Comparison of ENCODE assay signal across 10 mouse cellular contexts in genomic region chr5:64240941-64241682, GRCm38 (mm10).
DNase-seq lines count a peak whose midpoint lies in the region; ATAC-seq lines count a peak whose summit lies in the region.
"Had no signal": no experiment of that assay in that cellular context is flagged by ENCODE, and none has a peak within 500 bp of the region (broad histone marks: within the 10 kb centered on the region; RNA-seq: fewer than 3 reads in every experiment).

No protein-coding gene starts in this region.

- peak; percentile 25 for DNase-seq in adrenal gland, adult 2 months
- DNase-seq in adrenal gland, adult 18-20 months (ENCODE audit: low spot score in 2 of 2): no peak
- no peak for DNase-seq in liver, embryonic 11.5 days (ENCODE audit: low spot score)

- H3K27ac ChIP-seq in liver, embryonic 12.5 days: peak overlapping the region; percentile 17; the same call in 1 of the 2 replicates
- no peak overlapping the region for H3K27ac ChIP-seq in liver, embryonic 11.5 days (ENCODE audit: low read depth, low read length)
- peak overlapping the region; percentile 75 for H3K27ac ChIP-seq in heart, embryonic 12.5 days (ENCODE audit: poor library complexity, severe bottlenecking)

- no peak overlapping the region for H3K4me3 ChIP-seq in liver, embryonic 12.5 days
- no peak overlapping the region for H3K4me3 ChIP-seq in liver, embryonic 11.5 days (ENCODE audit: low read depth, low read length)
- H3K4me3 ChIP-seq in heart, embryonic 12.5 days: no peak overlapping the region

- H3K9ac ChIP-seq in liver, embryonic 12.5 days: no peak overlapping the region
- H3K9ac ChIP-seq in liver, embryonic 11.5 days (ENCODE audit: low read depth, low read length): no peak overlapping the region
- 0 out of 2 replicates have a peak overlapping the region, but pooled peaks have one; percentile 16 for H3K9ac ChIP-seq in heart, embryonic 12.5 days

- H3K4me2 ChIP-seq in liver, embryonic 12.5 days: 0 out of 2 replicates have a peak overlapping the region, but pooled peaks have one; percentile 3
- no peak overlapping the region for H3K4me2 ChIP-seq in liver, embryonic 11.5 days
- peak overlapping the region; percentile 23; the same call in 1 of the 2 replicates for H3K4me2 ChIP-seq in heart, embryonic 12.5 days

- ATAC-seq in liver, embryonic 12.5 days: no peak; the same call in 1 of the 2 replicates
- ATAC-seq in liver, embryonic 11.5 days (replicated peaks; ENCODE audit: low FRiP score): no peak
- no peak for ATAC-seq in heart, embryonic 12.5 days (ENCODE audit: insufficient number of reproducible peaks, low FRiP score)
- peak; percentile 76 for ATAC-seq in monocyte, adult 5-6 weeks (replicated peaks; ENCODE audit: insufficient number of reproducible peaks, low FRiP score, low TSS enrichment, poor library complexity, severe bottlenecking)
- ATAC-seq in erythroblast, adult 5-6 weeks (replicated peaks; ENCODE audit: low FRiP score, poor library complexity, severe bottlenecking): no peak
- ATAC-seq in cerebellum, adult (ENCODE audit: insufficient number of reproducible peaks, low FRiP score, low TSS enrichment): no peak
- ATAC-seq: forebrain, embryonic 16.5 days; hindbrain, embryonic 16.5 days had no signal

- H3K27me3 ChIP-seq in liver, embryonic 12.5 days (replicated peaks): no peaks in the 10 kb centered on the region
- no peaks in the 10 kb centered on the region for H3K27me3 ChIP-seq in liver, embryonic 11.5 days (replicated peaks; ENCODE audit: control insufficient read depth, insufficient read depth, low read length)
- no peaks in the 10 kb centered on the region for H3K27me3 ChIP-seq in heart, embryonic 12.5 days (replicated peaks)

- peaks cover 76% of the 10 kb centered on the region for H3K4me1 ChIP-seq in liver, embryonic 12.5 days
- peaks cover 41% of the 10 kb centered on the region for H3K4me1 ChIP-seq in liver, embryonic 11.5 days (replicated peaks; ENCODE audit: control insufficient read depth, insufficient read depth, low read length)
- H3K4me1 ChIP-seq in heart, embryonic 12.5 days (replicated peaks): peaks cover 75% of the 10 kb centered on the region

- H3K36me3 ChIP-seq in liver, embryonic 12.5 days: no peaks in the 10 kb centered on the region
- no peaks in the 10 kb centered on the region for H3K36me3 ChIP-seq in liver, embryonic 11.5 days (ENCODE audit: control insufficient read depth, insufficient read depth, low read length)
- no peaks in the 10 kb centered on the region for H3K36me3 ChIP-seq in heart, embryonic 12.5 days

- H3K9me3 ChIP-seq in liver, embryonic 12.5 days (replicated peaks): no peaks in the 10 kb centered on the region
- H3K9me3 ChIP-seq in liver, embryonic 11.5 days (ENCODE audit: control insufficient read depth, low read length): no peaks in the 10 kb centered on the region
- H3K9me3 ChIP-seq in heart, embryonic 12.5 days (replicated peaks): no peaks in the 10 kb centered on the region

- 31% methylated on average over 13 of the region's 13 CpGs for WGBS in liver, embryonic 12.5 days (ENCODE audit: insufficient replicate concordance)
- 37% methylated on average over 13 of the region's 13 CpGs for WGBS in liver, embryonic 11.5 days
- 25% methylated on average over 13 of the region's 13 CpGs for WGBS in heart, embryonic 12.5 days
